ENCODE assay signal across 28 mouse cellular contexts in the genomic region with DNA sequence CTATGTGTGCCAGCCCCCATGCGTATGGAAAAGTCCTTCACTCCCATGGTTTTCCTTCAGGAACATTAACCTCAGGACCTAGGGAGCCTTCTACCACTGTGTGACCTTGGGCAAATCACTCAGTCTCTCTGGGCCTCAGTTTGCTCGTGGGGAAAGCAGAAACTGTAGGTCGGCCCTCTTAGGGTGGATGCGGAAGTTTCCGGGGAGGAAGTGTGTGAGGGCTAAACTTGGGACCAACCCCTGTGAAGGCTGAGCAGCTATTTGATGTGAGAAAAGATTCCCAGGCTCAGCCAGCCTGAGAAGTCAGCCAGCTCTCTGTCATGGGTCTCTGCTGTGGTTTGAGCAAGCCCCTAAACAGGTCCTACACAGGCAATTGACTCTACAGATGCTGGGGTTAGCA. TPM values are rescaled to one million over a fixed set of nuclear protein-coding genes. Genes with fewer than 3 reads are reported as not detected.
"Had no signal": no experiment of that assay in that cellular context is flagged by ENCODE, and none has a peak within 500 bp of the region (broad histone marks: within the 10 kb centered on the region; RNA-seq: fewer than 3 reads in every experiment).

No protein-coding gene starts in this region.

- DNase-seq: liver, postnatal 0 days; lung, adult 2 months; lung, postnatal 14 days; lung, postnatal 36 days; retina, postnatal 1 day; right cerebral cortex, adult 18-20 months; right cerebral cortex, postnatal 25 days; right cerebral cortex, postnatal 4 days; spleen, adult 18-20 months; thymus, adult 18-20 months; thymus, postnatal 14 days; thymus, postnatal 36 days had no signal

- H3K27ac ChIP-seq: liver, embryonic 15.5 days; lung, embryonic 15.5 days; macrophage; midbrain, embryonic 10.5 days; midbrain, embryonic 12.5 days; midbrain, embryonic 15.5 days; neural tube, embryonic 13.5 days; neural tube, embryonic 15.5 days had no signal

- H3K36me3 ChIP-seq: liver, embryonic 15.5 days; lung, embryonic 15.5 days; midbrain, embryonic 10.5 days; midbrain, embryonic 12.5 days; midbrain, embryonic 15.5 days; neural tube, embryonic 13.5 days; neural tube, embryonic 15.5 days had no signal

- H3K4me3 ChIP-seq: liver, embryonic 15.5 days; lung, embryonic 15.5 days; midbrain, embryonic 10.5 days; midbrain, embryonic 12.5 days; midbrain, embryonic 15.5 days; myocyte; neural tube, embryonic 13.5 days; neural tube, embryonic 15.5 days had no signal

- H3K27me3 ChIP-seq: lung, embryonic 15.5 days; midbrain, embryonic 12.5 days; midbrain, embryonic 15.5 days; neural tube, embryonic 13.5 days; neural tube, embryonic 15.5 days had no signal

- H3K4me2 ChIP-seq: liver, embryonic 15.5 days; lung, embryonic 15.5 days; midbrain, embryonic 12.5 days; midbrain, embryonic 15.5 days; neural tube, embryonic 13.5 days; neural tube, embryonic 15.5 days had no signal

- ATAC-seq: liver, postnatal 0 days; lung, postnatal 0 days; midbrain, embryonic 15.5 days had no signal

- H3K4me1 ChIP-seq: midbrain, embryonic 15.5 days; neural tube, embryonic 13.5 days had no signal

- H3K9ac ChIP-seq: liver, embryonic 15.5 days; liver, postnatal 0 days; lung, embryonic 15.5 days; midbrain, embryonic 12.5 days; midbrain, embryonic 15.5 days; neural tube, embryonic 13.5 days; neural tube, embryonic 15.5 days had no signal

- H3K9me3 ChIP-seq: liver, embryonic 15.5 days; lung, embryonic 15.5 days; midbrain, embryonic 10.5 days; midbrain, embryonic 12.5 days; midbrain, embryonic 15.5 days; neural tube, embryonic 13.5 days; neural tube, embryonic 15.5 days had no signal

RNA-seq across cellular contexts. Expression of gene Lgals2, which starts 7.0 kb away (rescaled TPM):
- total RNA-seq: megakaryocyte progenitor cell, adult 5-6 weeks; megakaryocyte-erythroid progenitor cell, adult 5-6 weeks; midbrain, postnatal 0 days had no signal
- polyA plus RNA-seq: macrophage; midbrain, embryonic 10.5 days; midbrain, embryonic 12.5 days; midbrain, postnatal 0 days; neural tube, embryonic 11.5 days; neural tube, embryonic 13.5 days; neural tube, embryonic 15.5 days had no signal

RNA-seq across cellular contexts. Expression of gene Cdc42ep1, which starts 19.9 kb away (rescaled TPM):
- total RNA-seq: megakaryocyte progenitor cell, adult 5-6 weeks; megakaryocyte-erythroid progenitor cell, adult 5-6 weeks had no signal
- polyA plus RNA-seq: macrophage had no signal

RNA-seq across cellular contexts. Expression of gene Gm49510, which starts 37.2 kb away (rescaled TPM):
- total RNA-seq: megakaryocyte-erythroid progenitor cell, adult 5-6 weeks had no signal
- polyA plus RNA-seq: macrophage; midbrain, embryonic 10.5 days; midbrain, embryonic 15.5 days; neural tube, embryonic 13.5 days; neural tube, embryonic 15.5 days; small intestine, adult 2 months; stomach, embryonic 14.5 days had no signal
